Mouse (Mus musculus) liver, postnatal 0 days (tissue): ENCODE results near the gene Prkch.

Experiments
- CTCF ChIP-seq: sonication (generic); IDR thresholded peaks from 2 replicates; pipeline ENCODE4 v1.5.1; 2016; ENCODE audit warnings: antibody characterized with exemption, low read depth
- EP300 ChIP-seq: IDR thresholded peaks from 2 replicates; pipeline ENCODE4 v1.6.1; 2016; ENCODE audit warnings: antibody characterized with exemption, low read depth, mild to moderate bottlenecking

DNA sequence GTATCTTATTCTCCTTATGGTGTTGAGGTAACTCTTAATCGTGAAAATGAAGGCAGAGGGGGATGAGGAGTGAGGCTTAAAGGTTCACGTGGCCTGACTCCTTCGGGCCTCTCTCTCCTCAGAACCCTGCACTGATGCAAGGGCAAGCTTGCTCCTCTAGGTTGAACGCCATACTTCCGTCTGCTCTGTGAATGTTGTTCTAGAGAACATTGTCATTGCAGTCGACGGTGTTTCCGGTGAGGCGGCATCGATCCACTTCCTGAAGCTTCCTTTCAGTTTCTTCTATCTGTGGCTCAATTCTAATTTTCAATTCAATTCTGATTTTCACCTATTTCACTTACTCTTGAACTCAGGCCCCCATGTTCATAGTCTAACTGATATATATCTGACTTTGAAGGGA lies 139.3 kb downstream of the Prkch start:
- no peak for TF ChIP-seq CTCF
- TF ChIP-seq EP300, result no peak
